Mouse (Mus musculus) intestine, embryonic 14.5 days (tissue): Measurements from ENCODE around the gene Dnajc11. TPM values are rescaled to one million over a fixed set of nuclear protein-coding genes. Genes with fewer than 3 reads are reported as not detected.
A peak's percentile ranks its signal among the peaks of the same experiment; 100 is the strongest.

Experiments used
- ATAC-seq: fragments of 200-750 bp; cut with Nextera tagmentation; replicated peaks from 2 replicates; pipeline ENCODE4 v1.8.0; 2017; ENCODE audit warnings: low read depth, moderate number of reproducible peaks, moderate TSS enrichment, moderate library complexity; ENCODE audit not compliant: low FRiP score, low TSS enrichment
- DNase-seq: peaks from one replicate; pipeline ENCODE4 v3.0.0-alpha.2; 2018; ENCODE audit warnings: low spot score
- H3K27ac ChIP-seq: fragments of 300-500 bp; sonication (generic); 2 replicates; pipeline ENCODE4 v1.5.1; 2014; ENCODE audit warnings: low read depth, mild to moderate bottlenecking, control low read depth
- H3K27me3 ChIP-seq: fragments of 300-500 bp; sonication (generic); replicated peaks from 2 replicates; pipeline ENCODE4 v1.6.1; 2014; ENCODE audit warnings: low read length, control low read depth; ENCODE audit not compliant: control insufficient read depth, insufficient read depth
- H3K36me3 ChIP-seq: fragments of 300-500 bp; sonication (generic); 2 replicates; pipeline ENCODE4 v1.6.1; 2014; ENCODE audit warnings: low read length, control low read depth; ENCODE audit not compliant: control insufficient read depth, insufficient read depth
- H3K4me1 ChIP-seq: fragments of 300-500 bp; sonication (generic); replicated peaks from 2 replicates; pipeline ENCODE4 v1.6.1; 2014; ENCODE audit warnings: low read length, control low read depth, mixed read lengths; ENCODE audit not compliant: control insufficient read depth, insufficient read depth
- H3K4me2 ChIP-seq: fragments of 300-500 bp; sonication (generic); 2 replicates; pipeline ENCODE4 v1.6.1; 2014; ENCODE audit warnings: low read length
- H3K4me3 ChIP-seq: fragments of 300-500 bp; sonication (generic); 2 replicates; pipeline ENCODE4 v1.5.1; 2014; ENCODE audit warnings: low read depth, low read length, control low read depth, mixed read lengths
- H3K9ac ChIP-seq: fragments of 300-500 bp; sonication (generic); 2 replicates; pipeline ENCODE4 v1.6.1; 2014; ENCODE audit warnings: mild to moderate bottlenecking, low read length
- H3K9me3 ChIP-seq: fragments of 300-500 bp; sonication (generic); 2 replicates; pipeline ENCODE4 v1.6.1; 2016; ENCODE audit warnings: low read length, control low read depth; ENCODE audit not compliant: control insufficient read depth
- WGBS: fragments of 180-500 bp; shearing (Covaris S2); extraction: QIAGEN DNeasy Blood & Tissue Kit; methylation state at CpG from one replicate; pipeline ENCODE4 v1.1.7; 2014; 5-methylcytosine and 5-hydroxymethylcytosine counted together
- polyA plus RNA-seq: library from polyadenylated mRNA; unstranded; fragments of >200 nt; fragmentation: Nextera tagmentation; extraction: Ambion mirVana; gene quantifications from 2 replicates; pipeline ENCODE4 v1.2.1, GENCODE M21; 2014

The Dnajc11 gene
- polyA plus RNA-seq, 1 experiment from 2014 or later: 72.7 TPM

DNA sequence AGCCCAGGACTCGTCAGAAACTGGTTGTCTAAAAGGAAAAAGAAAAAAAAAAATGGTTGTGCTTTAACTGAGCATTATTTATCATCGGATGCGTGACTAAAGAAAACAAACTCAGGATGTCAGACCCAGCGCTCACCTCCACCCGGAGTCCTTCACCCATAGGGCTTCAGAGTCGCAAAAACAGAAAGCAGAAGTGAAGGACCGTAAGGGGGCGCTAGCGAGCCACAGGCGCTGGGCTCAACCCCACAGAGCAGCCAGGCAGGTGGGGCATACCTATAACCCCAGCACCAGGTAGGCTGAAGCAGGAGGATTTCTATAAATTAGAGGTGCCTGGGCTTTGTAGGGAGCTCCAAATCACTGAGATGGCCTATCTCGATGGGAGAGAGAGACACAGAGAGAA, 32.1 kb upstream of the Dnajc11 start:
- no peak overlapping the region for H3K9ac ChIP-seq
- 67% methylated on average over 11 of the region's 11 CpGs for WGBS
- no peaks in the 10 kb centered on the region for H3K27me3 ChIP-seq
- H3K27ac ChIP-seq: no peak overlapping the region
- H3K9me3 ChIP-seq: no peaks in the 10 kb centered on the region
- DNase-seq: no peak
- H3K36me3 ChIP-seq: no peaks in the 10 kb centered on the region
- H3K4me3 ChIP-seq: no peak overlapping the region
- no peaks in the 10 kb centered on the region for H3K4me1 ChIP-seq
- H3K4me2 ChIP-seq: no peak overlapping the region
- ATAC-seq: no peak

DNA sequence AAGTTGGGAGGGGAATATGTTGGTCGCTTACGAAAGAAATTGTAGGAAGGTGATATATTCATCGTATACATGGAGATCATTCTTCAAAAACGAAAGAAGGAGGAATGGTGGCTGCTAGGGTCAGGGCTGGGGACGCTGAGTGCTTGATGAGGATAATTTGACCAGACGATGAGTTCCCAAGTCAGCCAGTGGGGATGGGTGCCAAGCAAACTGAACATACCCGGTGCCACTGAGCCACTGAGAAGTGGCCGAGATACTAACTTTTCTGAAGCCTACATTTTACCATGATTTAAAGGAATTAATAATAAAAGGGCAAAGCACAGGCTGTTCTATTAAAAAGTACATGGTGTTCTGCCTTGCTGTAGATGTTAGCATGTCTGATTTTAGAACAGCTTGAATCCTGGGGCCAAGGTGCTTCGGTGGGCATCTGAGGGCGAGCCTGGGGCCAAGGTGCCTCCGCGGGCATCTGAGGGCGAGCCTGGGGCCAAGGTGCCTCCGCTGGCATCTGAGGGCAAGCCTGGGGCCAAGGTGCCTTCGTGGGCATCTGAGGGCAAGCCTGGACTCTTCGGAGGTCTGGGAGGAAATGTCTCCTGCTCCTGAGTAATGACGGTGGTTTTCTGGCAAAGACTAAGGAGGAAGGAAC, 31.3 kb upstream of the Dnajc11 start:
- Histone ChIP-seq H3K27me3 (no peaks in the 10 kb centered on the region), H3K4me2 (no peak overlapping the region), H3K4me1 (no peaks in the 10 kb centered on the region), H3K27ac (no peak overlapping the region), H3K9me3 (no peaks in the 10 kb centered on the region), H3K9ac (no peak overlapping the region), H3K36me3 (no peaks in the 10 kb centered on the region), H3K4me3 (no peak overlapping the region)
- ATAC-seq (no peak), DNase-seq (no peak)
- WGBS: 81% methylated on average over 17 of the region's 17 CpGs

DNA sequence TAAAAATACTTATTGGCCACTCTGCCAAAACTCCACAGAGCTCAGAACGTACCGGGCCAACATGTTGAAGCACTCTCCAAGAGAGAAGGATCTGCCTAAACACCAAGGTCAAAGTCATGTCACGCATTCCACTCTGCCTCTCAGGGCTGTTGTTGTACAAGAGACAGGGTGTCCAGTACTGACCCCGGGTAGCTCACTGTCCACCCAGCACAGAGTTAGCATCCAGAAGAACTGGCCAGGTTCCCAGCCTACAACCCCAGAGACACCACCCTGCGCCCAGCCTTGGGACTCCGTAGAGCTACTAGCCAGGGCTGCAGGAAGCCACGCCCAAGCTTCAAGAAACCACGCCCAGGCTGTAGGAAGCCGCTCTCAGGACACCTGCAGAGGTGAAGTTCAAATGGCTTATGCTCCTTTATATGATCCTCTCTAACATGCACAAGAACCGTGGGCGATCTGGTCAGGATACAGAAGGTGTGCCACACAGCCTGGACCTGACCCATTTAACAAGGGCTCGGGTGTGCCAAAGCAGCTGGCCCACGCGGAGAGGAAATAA, 30.7 kb upstream of the Dnajc11 start:
- no peak for DNase-seq

DNA sequence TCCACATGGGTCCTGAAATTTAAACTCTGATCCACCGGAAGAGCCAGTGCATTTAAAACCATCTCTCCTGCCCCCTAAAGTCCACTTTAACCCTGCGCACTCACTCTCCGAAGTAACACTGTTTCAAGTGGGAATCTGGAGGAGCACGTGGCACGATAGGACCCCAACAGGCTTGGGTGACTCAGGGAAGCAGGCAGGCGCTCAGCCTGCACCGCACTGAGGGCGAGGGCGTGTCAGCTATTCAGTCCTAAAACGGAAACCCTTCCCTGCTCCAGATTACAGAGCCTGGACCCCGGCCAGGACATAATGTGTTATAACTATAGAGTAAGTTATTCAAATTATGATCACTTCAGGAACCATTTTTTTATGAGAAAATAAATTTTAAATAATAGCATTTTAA, 29.4 kb upstream of the Dnajc11 start:
- no peaks in the 10 kb centered on the region for H3K4me1 ChIP-seq
- 55% methylated on average over 11 of the region's 11 CpGs for WGBS

More for the DNA sequence above, 30.7 kb upstream of the Dnajc11 start:
- Histone ChIP-seq H3K4me3 (no peak overlapping the region), H3K27ac (no peak overlapping the region), H3K36me3 (no peaks in the 10 kb centered on the region), H3K9me3 (no peaks in the 10 kb centered on the region), H3K9ac (no peak overlapping the region), H3K4me2 (no peak overlapping the region), H3K4me1 (no peaks in the 10 kb centered on the region), H3K27me3 (no peaks in the 10 kb centered on the region)
- ATAC-seq: no peak
- 47% methylated on average over 14 of the region's 14 CpGs for WGBS

DNA sequence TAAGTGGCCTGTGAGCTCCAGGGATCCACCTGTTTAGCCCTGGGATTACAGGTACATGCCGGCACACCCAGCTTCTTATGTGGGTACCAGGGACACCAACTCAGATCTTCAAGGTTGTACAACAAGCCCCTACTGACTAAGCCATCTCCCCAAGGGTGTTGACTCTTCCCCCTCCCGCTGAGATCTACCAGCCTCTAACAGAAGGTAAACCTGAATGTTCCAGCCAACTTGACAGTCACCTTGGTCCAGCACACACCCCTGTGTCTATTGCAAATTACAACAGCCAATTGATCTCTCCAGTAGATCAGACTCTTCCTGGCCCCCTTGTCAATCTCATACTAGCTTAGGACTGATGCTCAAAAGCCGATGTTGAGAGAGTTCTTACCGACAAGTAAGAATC, 27.9 kb upstream of the Dnajc11 start:
- Histone ChIP-seq H3K4me1 (no peaks in the 10 kb centered on the region), H3K4me2 (no peak overlapping the region), H3K27me3 (no peaks in the 10 kb centered on the region), H3K9me3 (no peaks in the 10 kb centered on the region), H3K9ac (no peak overlapping the region), H3K27ac (no peak overlapping the region), H3K36me3 (no peaks in the 10 kb centered on the region), H3K4me3 (no peak overlapping the region)
- no peak for DNase-seq
- no peak for ATAC-seq
- 82% methylated on average over 4 of the region's 4 CpGs for WGBS

More for the DNA sequence above, 29.4 kb upstream of the Dnajc11 start:
- ATAC-seq (no peak), DNase-seq (no peak)
- Histone ChIP-seq H3K36me3 (no peaks in the 10 kb centered on the region), H3K27ac (no peak overlapping the region), H3K9me3 (no peaks in the 10 kb centered on the region), H3K9ac (no peak overlapping the region), H3K27me3 (no peaks in the 10 kb centered on the region), H3K4me2 (no peak overlapping the region), H3K4me3 (no peak overlapping the region)

DNA sequence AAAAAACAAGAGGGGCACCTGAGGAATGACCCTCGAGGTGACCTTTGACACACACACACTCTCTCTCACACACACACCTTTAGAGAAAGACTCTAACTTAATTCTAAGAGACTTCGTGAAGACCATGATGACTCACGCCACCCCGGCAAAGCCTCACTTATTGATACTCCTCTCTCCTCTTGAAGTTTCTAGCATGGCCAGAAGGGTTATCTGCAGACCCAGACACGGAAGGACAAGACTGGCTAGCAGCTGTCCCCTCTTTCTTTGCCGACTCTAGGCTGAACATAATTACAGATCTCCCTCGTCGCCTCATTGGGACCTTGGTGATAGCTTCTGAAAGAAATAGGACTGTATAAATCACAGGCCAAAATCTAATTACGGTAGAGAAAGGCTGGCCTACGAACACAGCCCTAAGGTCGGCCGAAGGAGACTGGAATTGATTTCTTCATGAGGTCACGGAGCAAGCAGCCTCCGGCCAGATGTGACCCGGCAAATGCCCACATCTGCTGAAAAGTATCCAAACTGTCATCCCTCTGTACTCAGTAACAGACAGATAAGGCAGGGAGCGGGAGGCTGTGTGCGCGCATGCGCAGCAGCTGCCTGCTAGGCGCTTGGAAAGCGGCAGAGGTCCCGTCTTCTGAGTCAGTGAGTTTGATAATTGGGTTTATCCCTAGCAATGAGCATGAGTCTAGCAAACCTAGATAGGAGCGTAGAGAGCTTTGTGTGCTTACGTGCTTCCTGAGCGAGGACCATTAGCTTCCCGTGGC, 25.7 kb upstream of the Dnajc11 start:
- 0 out of 2 replicates have a peak overlapping the region, but pooled peaks have one; percentile 11 for H3K4me2 ChIP-seq
- H3K4me1 ChIP-seq: no peaks in the 10 kb centered on the region
- H3K36me3 ChIP-seq: no peaks in the 10 kb centered on the region
- DNase-seq: no peak
- H3K4me3 ChIP-seq: no peak overlapping the region
- no peaks in the 10 kb centered on the region for H3K9me3 ChIP-seq
- H3K9ac ChIP-seq: no peak overlapping the region
- no peak overlapping the region for H3K27ac ChIP-seq
- 71% methylated on average over 26 of the region's 26 CpGs for WGBS
- no peaks in the 10 kb centered on the region for H3K27me3 ChIP-seq
- no peak for ATAC-seq

DNA sequence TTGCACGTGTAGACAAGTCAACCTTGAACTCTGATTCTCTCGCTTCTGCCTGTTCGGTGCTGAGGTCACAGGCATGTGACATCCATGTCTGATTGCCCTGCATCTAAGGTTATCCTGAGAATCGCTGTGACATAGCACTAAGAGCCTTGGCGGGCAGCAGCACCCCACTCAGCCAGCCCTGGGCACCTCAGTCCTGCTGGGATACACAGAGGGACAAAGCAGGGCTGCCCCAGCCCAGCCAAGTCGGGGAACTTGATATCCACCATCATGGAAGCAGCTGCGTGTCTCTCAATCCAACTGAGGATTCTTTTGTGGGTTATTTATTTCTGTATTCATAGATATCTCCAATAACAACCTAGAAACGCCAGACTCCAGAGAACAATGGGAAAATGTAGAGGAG, 24.7 kb upstream of the Dnajc11 start:
- WGBS: 71% methylated on average over 8 of the region's 8 CpGs
- no peak for DNase-seq
- no peak overlapping the region for H3K9ac ChIP-seq
- H3K9me3 ChIP-seq: no peaks in the 10 kb centered on the region
- H3K4me1 ChIP-seq: no peaks in the 10 kb centered on the region
- ATAC-seq: no peak
- H3K27me3 ChIP-seq: no peaks in the 10 kb centered on the region
- H3K4me2 ChIP-seq: no peak overlapping the region
- H3K36me3 ChIP-seq: no peaks in the 10 kb centered on the region
- no peak overlapping the region for H3K27ac ChIP-seq
- no peak overlapping the region for H3K4me3 ChIP-seq

DNA sequence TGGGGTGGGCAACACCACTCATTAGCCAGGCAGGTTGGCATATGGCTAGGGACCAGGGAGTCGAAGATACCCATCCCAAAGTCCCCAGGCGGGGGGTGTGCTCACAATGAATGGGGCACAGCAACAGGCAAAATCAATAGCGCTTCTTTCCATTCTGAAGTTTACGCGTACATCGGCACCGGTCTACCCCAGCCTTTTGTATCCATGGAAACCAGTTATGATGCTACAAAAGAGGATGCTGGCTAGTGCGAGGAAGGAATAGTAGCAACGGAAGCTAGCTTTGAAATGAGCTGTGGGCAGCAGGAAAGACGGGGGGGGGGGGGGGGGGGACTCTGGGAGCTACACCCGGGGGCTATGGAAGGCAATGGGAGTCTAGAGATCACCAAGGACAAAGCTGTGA, 17.2 kb upstream of the Dnajc11 start:
- no peak overlapping the region for H3K4me2 ChIP-seq
- no peak for ATAC-seq
- DNase-seq: no peak
- H3K9me3 ChIP-seq: no peaks in the 10 kb centered on the region
- no peaks in the 10 kb centered on the region for H3K4me1 ChIP-seq
- H3K27ac ChIP-seq: no peak overlapping the region
- WGBS: 86% methylated on average over 11 of the region's 11 CpGs
- no peak overlapping the region for H3K4me3 ChIP-seq
- no peak overlapping the region for H3K9ac ChIP-seq
- H3K36me3 ChIP-seq: no peaks in the 10 kb centered on the region
- H3K27me3 ChIP-seq: no peaks in the 10 kb centered on the region
